Mouse (Mus musculus): ENCODE results near the gene Gns. TPM values are rescaled to one million over a fixed set of nuclear protein-coding genes. Genes with fewer than 3 reads are reported as not detected.

Gns gene
- polyA plus RNA-seq, 1 experiment from 2014 or later = 43.1 TPM

- ATAC-seq (replicated peaks; ENCODE audit: low FRiP score) (no peak), DNase-seq (ENCODE audit: low spot score) (no peak)
- Histone ChIP-seq H3K4me3 (ENCODE audit: low read depth, low read length) (no peak overlapping the region), H3K9me3 (ENCODE audit: control insufficient read depth, low read length) (no peaks in the 10 kb centered on the region), H3K27ac (ENCODE audit: low read depth, low read length) (no peak overlapping the region), H3K27me3 (ENCODE audit: control insufficient read depth, insufficient read depth, low read length) (no peaks in the 10 kb centered on the region), H3K36me3 (ENCODE audit: control insufficient read depth, insufficient read depth, low read length) (no peaks in the 10 kb centered on the region), H3K9ac (ENCODE audit: low read length) (no peak overlapping the region), H3K4me2 (ENCODE audit: low read depth, low read length, severe bottlenecking) (no peak overlapping the region), H3K4me1 (replicated peaks; ENCODE audit: control insufficient read depth, insufficient read depth, low read length) (peaks cover 6% of the 10 kb centered on the region)
- 92% methylated on average over 8 of the region's 8 CpGs for WGBS
These were observed 80.9 kb downstream of the Gns start for GRCm38 (mm10) chr10:121445808-121446207.

Other genes with a start within 250 kb of the Gns start
- 3.0 and 3.3 TPM in 2 replicates for gene Tbc1d30, start 13.8 kb upstream of the Gns start, polyA plus RNA-seq (2014; fragmentation: Nextera tagmentation; extraction: Ambion mirVana)
- gene Rassf3, start 111.3 kb downstream of the Gns start, polyA plus RNA-seq (2014; fragmentation: Nextera tagmentation; extraction: Ambion mirVana) = 5.5 and 7.6 TPM in 2 replicates
- 36.2 and 38.2 TPM in 2 replicates for gene Tbk1, start 221.7 kb downstream of the Gns start, polyA plus RNA-seq (2014; fragmentation: Nextera tagmentation; extraction: Ambion mirVana)